Mouse (Mus musculus) intestine, embryonic 16.5 days (tissue): ENCODE results near the gene Pheta1. TPM values are rescaled to one million over a fixed set of nuclear protein-coding genes. Genes with fewer than 3 reads are reported as not detected.

ENCODE experiments used
- ATAC-seq: fragments of 200-750 bp; cut with Nextera tagmentation; 2 replicates; pipeline ENCODE4 v1.8.0; 2017; ENCODE audit warnings: moderate TSS enrichment, moderate library complexity
- H3K27ac ChIP-seq: fragments of 300-500 bp; sonication (generic); 2 replicates; pipeline ENCODE4 v1.5.1; 2014; ENCODE audit warnings: mild to moderate bottlenecking, low read length
- H3K27me3 ChIP-seq: fragments of 300-500 bp; sonication (generic); replicated peaks from 2 replicates; pipeline ENCODE4 v1.6.1; 2014; ENCODE audit warnings: low read length, control low read depth, mixed read lengths; ENCODE audit not compliant: control insufficient read depth, insufficient read depth
- H3K36me3 ChIP-seq: fragments of 300-500 bp; sonication (generic); 2 replicates; pipeline ENCODE4 v1.6.1; 2014; ENCODE audit warnings: low read length, control low read depth; ENCODE audit not compliant: control insufficient read depth, insufficient read depth
- H3K4me1 ChIP-seq: fragments of 300-500 bp; sonication (generic); 2 replicates; pipeline ENCODE4 v1.6.1; 2014; ENCODE audit warnings: low read length, control low read depth, mixed read lengths; ENCODE audit not compliant: control insufficient read depth, insufficient read depth
- H3K4me2 ChIP-seq: fragments of 300-500 bp; sonication (generic); 2 replicates; pipeline ENCODE4 v1.6.1; 2014; ENCODE audit warnings: low read depth, low read length, control low read depth
- H3K4me3 ChIP-seq: fragments of 300-500 bp; sonication (generic); 2 replicates; pipeline ENCODE4 v1.5.1; 2014; ENCODE audit warnings: mild to moderate bottlenecking, low read length
- H3K9ac ChIP-seq: fragments of 300-500 bp; sonication (generic); 2 replicates; pipeline ENCODE4 v1.6.1; 2014; ENCODE audit warnings: low read depth, low read length
- H3K9me3 ChIP-seq: fragments of 300-500 bp; sonication (generic); 2 replicates; pipeline ENCODE4 v1.6.1; 2016; ENCODE audit warnings: low read length, control low read depth; ENCODE audit not compliant: control insufficient read depth
- WGBS: fragments of 180-500 bp; shearing (Covaris S2); extraction: QIAGEN DNeasy Blood & Tissue Kit; methylation state at CpG from one replicate; pipeline ENCODE4 v1.1.7; 2014; 5-methylcytosine and 5-hydroxymethylcytosine counted together
- polyA plus RNA-seq: library from polyadenylated mRNA; unstranded; fragments of >200 nt; fragmentation: Nextera tagmentation; extraction: Ambion mirVana; gene quantifications from 2 replicates; pipeline ENCODE4 v1.2.1, GENCODE M21; 2015

Gene Pheta1
- polyA plus RNA-seq, 1 experiment from 2014 or later = 38.1 TPM

GRCm38 (mm10) chr5:121815867-121816380, 32.9 kb upstream of the Pheta1 start:
- Histone ChIP-seq H3K4me1 (no peaks in the 10 kb centered on the region), H3K27me3 (no peaks in the 10 kb centered on the region), H3K9ac (no peak overlapping the region), H3K9me3 (no peaks in the 10 kb centered on the region), H3K36me3 (peaks cover 49% of the 10 kb centered on the region), H3K4me2 (no peak overlapping the region), H3K4me3 (no peak overlapping the region), H3K27ac (no peak overlapping the region)
- ATAC-seq = no peak
- 84% methylated on average over 8 of the region's 8 CpGs for WGBS

- ATAC-seq = no peak
- no peak overlapping the region for H3K27ac ChIP-seq
- no peaks in the 10 kb centered on the region for H3K4me1 ChIP-seq
- H3K4me3 ChIP-seq = no peak overlapping the region
- H3K27me3 ChIP-seq = no peaks in the 10 kb centered on the region
- H3K9me3 ChIP-seq = no peaks in the 10 kb centered on the region
- no peak overlapping the region for H3K4me2 ChIP-seq
- peaks cover 43% of the 10 kb centered on the region for H3K36me3 ChIP-seq
- H3K9ac ChIP-seq = no peak overlapping the region
- 94% methylated on average over 2 of the region's 2 CpGs for WGBS
Measured at GRCm38 (mm10) chr5:121816611-121817010, 32.2 kb upstream of the Pheta1 start.

- Histone ChIP-seq H3K9me3 (no peaks in the 10 kb centered on the region), H3K9ac (no peak overlapping the region), H3K4me3 (no peak overlapping the region), H3K4me2 (no peak overlapping the region), H3K27me3 (no peaks in the 10 kb centered on the region), H3K4me1 (no peaks in the 10 kb centered on the region), H3K36me3 (peaks cover 38% of the 10 kb centered on the region), H3K27ac (no peak overlapping the region)
- no peak for ATAC-seq
- WGBS = 86% methylated on average over 9 of the region's 9 CpGs
Measured at GRCm38 (mm10) chr5:121817551-121817950, 31.2 kb upstream of the Pheta1 start.

GRCm38 (mm10) chr5:121818401-121818800, 30.4 kb upstream of the Pheta1 start:
- H3K27me3 ChIP-seq = no peaks in the 10 kb centered on the region
- H3K4me2 ChIP-seq = no peak overlapping the region
- ATAC-seq = no peak
- no peak overlapping the region for H3K9ac ChIP-seq
- H3K4me3 ChIP-seq = no peak overlapping the region
- H3K9me3 ChIP-seq = no peaks in the 10 kb centered on the region
- 94% methylated on average over 7 of the region's 7 CpGs for WGBS
- no peak overlapping the region for H3K27ac ChIP-seq
- peaks cover 34% of the 10 kb centered on the region for H3K36me3 ChIP-seq
- H3K4me1 ChIP-seq = no peaks in the 10 kb centered on the region

- Histone ChIP-seq H3K4me3 (no peak overlapping the region), H3K9ac (no peak overlapping the region), H3K4me1 (0 out of 2 replicates have a peak, but pooled peaks cover under 1% of the 10 kb centered on the region), H3K27me3 (no peaks in the 10 kb centered on the region), H3K36me3 (peaks cover 31% of the 10 kb centered on the region), H3K4me2 (no peak overlapping the region), H3K9me3 (no peaks in the 10 kb centered on the region), H3K27ac (no peak overlapping the region)
- no peak for ATAC-seq
- 91% methylated on average over 4 of the region's 4 CpGs for WGBS
Measured at GRCm38 (mm10) chr5:121818862-121819261, 29.9 kb upstream of the Pheta1 start.

GRCm38 (mm10) chr5:121819559-121819958, 29.2 kb upstream of the Pheta1 start:
- H3K4me3 ChIP-seq = no peak overlapping the region
- H3K4me1 ChIP-seq = peaks cover 6% of the 10 kb centered on the region; the same call in 1 of the 2 replicates
- H3K4me2 ChIP-seq = no peak overlapping the region
- no peaks in the 10 kb centered on the region for H3K9me3 ChIP-seq
- H3K36me3 ChIP-seq = peaks cover 30% of the 10 kb centered on the region
- WGBS = 93% methylated on average over 5 of the region's 5 CpGs
- ATAC-seq = no peak
- no peak overlapping the region for H3K27ac ChIP-seq
- H3K27me3 ChIP-seq = no peaks in the 10 kb centered on the region
- H3K9ac ChIP-seq = no peak overlapping the region

GRCm38 (mm10) chr5:121820161-121820560, 28.6 kb upstream of the Pheta1 start:
- Histone ChIP-seq H3K9me3 (no peaks in the 10 kb centered on the region), H3K36me3 (peaks cover 32% of the 10 kb centered on the region), H3K9ac (no peak overlapping the region), H3K27ac (no peak overlapping the region), H3K4me3 (no peak overlapping the region), H3K4me1 (peaks cover 6% of the 10 kb centered on the region; the same call in 1 of the 2 replicates), H3K4me2 (no peak overlapping the region), H3K27me3 (no peaks in the 10 kb centered on the region)
- 66% methylated on average over 2 of the region's 2 CpGs for WGBS
- no peak for ATAC-seq

GRCm38 (mm10) chr5:121820657-121821056, 28.1 kb upstream of the Pheta1 start:
- H3K9me3 ChIP-seq = no peaks in the 10 kb centered on the region
- H3K27ac ChIP-seq = no peak overlapping the region
- peaks cover 6% of the 10 kb centered on the region; the same call in 1 of the 2 replicates for H3K4me1 ChIP-seq
- H3K27me3 ChIP-seq = no peaks in the 10 kb centered on the region
- WGBS = 80% methylated on average over 3 of the region's 3 CpGs
- no peak overlapping the region for H3K4me2 ChIP-seq
- peak; percentile 43; the same call in 1 of the 2 replicates for ATAC-seq
- no peak overlapping the region for H3K4me3 ChIP-seq
- H3K36me3 ChIP-seq = peaks cover 34% of the 10 kb centered on the region
- H3K9ac ChIP-seq = no peak overlapping the region

- Histone ChIP-seq H3K27ac (no peak overlapping the region), H3K36me3 (peaks cover 31% of the 10 kb centered on the region), H3K9me3 (no peaks in the 10 kb centered on the region), H3K27me3 (no peaks in the 10 kb centered on the region), H3K4me2 (no peak overlapping the region), H3K4me3 (no peak overlapping the region), H3K9ac (no peak overlapping the region), H3K4me1 (peaks cover 6% of the 10 kb centered on the region; the same call in 1 of the 2 replicates)
- WGBS = 88% methylated on average over 5 of the region's 5 CpGs
- ATAC-seq = no peak
Measured at GRCm38 (mm10) chr5:121821116-121821515, 27.7 kb upstream of the Pheta1 start.

- Histone ChIP-seq H3K27ac (no peak overlapping the region), H3K9me3 (no peaks in the 10 kb centered on the region), H3K27me3 (no peaks in the 10 kb centered on the region), H3K4me2 (no peak overlapping the region), H3K4me3 (no peak overlapping the region), H3K9ac (no peak overlapping the region), H3K4me1 (peaks cover 6% of the 10 kb centered on the region; the same call in 1 of the 2 replicates), H3K36me3 (peaks cover 26% of the 10 kb centered on the region)
- ATAC-seq = no peak
- 74% methylated on average over 5 of the region's 5 CpGs for WGBS
Measured at GRCm38 (mm10) chr5:121821552-121821951, 27.2 kb upstream of the Pheta1 start.
